Mouse (Mus musculus) heart, adult 8-10 months (tissue): Measurements from ENCODE around the gene Ptprm. TPM values are rescaled to one million over a fixed set of nuclear protein-coding genes. Genes with fewer than 3 reads are reported as not detected.

Experiments used
- DNase-seq: peaks from one replicate; pipeline ENCODE4 v3.0.0; 2022; ENCODE audit warnings: low spot score
- total RNA-seq, 4 experiments: library from RNA; stranded (reverse); gene quantifications; 2 replicates each; pipeline ENCODE4 v1.2.4; 2022

Ptprm gene
- total RNA-seq, 4 experiments from 2014 or later: 82.4 to 102 (median 88.8) TPM

GRCm38 (mm10) chr17:67287501-67287900 is 66.8 kb downstream of the Ptprm start:
- no peak for DNase-seq

- DNase-seq: no peak
Observed at GRCm38 (mm10) chr17:67281640-67282170, 72.6 kb downstream of the Ptprm start.

DNA sequence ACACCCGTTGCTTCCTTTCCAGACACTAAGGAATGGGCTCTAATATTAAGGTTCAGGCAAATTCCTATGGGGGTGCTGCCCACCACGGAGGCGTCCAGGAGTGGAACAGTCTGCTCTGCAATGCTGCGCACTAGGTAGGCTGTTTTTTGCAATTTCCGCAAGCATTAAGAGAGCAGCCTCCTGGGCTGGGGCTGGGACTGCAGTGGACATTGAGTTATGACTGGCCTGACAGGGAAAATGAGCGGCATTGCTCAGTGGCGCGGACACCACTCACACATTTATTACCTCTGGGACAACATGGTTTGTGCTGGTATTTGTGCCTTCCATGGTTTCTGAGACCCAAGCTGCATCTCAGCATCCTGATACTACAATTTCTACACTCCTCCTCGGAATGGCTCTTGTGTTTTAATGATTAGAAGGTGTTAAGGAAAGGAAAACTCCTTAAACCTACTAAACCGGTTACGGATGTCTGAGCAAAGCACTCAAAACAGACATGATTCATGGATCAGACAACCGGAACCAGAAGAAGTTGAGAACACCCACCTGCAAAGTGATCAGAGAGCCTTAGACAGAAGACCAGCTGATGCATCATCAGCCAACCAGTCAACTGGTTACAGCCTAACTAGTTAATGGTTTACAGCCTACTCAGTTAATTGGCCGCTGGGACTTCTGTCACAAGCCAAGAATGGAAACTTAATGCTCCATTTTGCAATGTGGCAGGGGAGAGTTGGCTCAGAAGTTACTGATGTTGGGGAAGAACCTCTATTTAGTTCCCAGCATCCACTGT is 76.9 kb downstream of the Ptprm start:
- no peak for DNase-seq

DNA sequence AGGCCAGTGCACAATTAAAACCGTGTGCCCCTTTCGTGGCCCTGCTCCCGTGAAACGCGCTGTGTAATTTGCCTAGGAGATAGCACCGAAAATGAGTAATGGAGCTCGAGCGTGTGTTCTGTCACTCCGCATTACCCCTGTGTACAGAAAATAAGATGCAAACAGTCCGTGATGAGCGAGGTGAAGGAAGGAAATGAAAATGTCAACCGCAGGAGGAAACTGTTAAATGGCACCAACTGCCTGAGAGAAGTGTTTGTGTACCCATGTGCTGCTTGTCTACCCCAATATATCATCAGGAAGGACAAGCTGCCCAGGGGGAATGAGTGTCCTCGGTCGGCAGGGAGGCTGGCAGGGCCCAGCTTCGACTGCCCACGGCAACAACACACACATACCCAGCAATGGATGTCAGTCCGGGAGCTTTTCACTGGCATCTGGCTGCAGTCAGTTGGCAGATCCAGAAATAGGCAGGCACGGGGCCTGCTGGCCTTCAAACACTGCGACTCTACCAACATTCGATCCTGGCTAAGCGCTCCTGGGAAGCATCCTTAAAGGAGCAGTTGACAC is 79.6 kb downstream of the Ptprm start:
- peak; percentile 49 for DNase-seq

DNA sequence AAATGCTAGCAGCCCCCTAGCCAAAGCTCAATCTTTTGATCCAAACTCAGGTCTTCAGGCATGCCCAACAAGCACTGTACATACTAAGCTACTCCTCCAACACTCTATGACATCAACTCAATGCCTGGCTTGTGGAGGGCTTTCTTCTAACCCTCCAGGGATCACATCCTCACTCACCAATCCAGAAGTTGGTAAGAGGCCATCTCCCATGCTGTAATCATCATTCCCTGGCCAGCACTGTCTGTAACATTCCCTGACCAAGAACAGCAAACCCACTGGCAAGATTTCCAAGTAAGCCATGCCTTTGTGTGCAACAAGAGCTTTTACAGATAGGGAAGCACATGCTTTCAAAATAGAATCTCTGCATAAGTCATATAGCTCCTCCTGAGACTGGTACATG is 81.3 kb downstream of the Ptprm start:
- DNase-seq: peak; percentile 65

- no peak for DNase-seq
Observed at GRCm38 (mm10) chr17:67268475-67269080, 85.7 kb downstream of the Ptprm start.

DNA sequence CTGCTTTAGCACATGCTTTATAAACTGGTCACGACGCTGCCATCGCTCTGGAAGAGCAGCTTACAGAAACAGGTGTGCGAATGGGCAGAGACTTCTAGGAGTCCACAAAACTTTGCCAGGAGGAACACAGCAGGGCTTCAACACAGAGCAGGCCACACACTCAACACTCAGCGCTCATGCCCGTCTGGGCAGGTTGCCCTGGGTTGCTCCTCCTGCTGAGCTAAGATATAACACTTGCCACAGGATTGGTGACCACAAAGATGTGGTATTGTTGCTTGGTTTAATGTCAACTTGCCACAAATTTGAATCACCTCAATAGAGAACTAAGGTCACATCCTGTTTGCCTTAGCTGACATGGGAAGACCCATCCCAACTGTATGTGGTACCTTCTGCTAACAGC is 88.0 kb downstream of the Ptprm start:
- no peak for DNase-seq

DNA sequence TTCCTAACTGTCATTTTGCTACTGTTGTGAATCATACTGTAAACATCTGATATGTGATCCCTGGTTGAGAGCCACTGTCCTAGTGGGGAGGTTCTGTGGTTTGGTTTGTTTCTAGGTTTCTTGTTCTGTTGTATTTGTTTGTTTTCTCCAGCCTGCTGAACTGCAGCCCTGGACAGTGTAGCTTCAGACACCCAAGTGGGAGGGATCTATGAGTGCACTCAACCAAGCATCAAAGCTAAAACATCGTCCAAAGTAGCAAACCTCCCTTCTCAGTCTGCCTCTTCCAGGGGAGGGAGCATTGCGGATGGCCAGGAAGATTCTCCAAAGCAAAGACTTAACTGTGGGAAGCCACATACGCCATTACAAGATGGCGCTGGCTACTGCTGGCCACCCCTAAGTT is 88.7 kb downstream of the Ptprm start:
- DNase-seq: no peak

DNA sequence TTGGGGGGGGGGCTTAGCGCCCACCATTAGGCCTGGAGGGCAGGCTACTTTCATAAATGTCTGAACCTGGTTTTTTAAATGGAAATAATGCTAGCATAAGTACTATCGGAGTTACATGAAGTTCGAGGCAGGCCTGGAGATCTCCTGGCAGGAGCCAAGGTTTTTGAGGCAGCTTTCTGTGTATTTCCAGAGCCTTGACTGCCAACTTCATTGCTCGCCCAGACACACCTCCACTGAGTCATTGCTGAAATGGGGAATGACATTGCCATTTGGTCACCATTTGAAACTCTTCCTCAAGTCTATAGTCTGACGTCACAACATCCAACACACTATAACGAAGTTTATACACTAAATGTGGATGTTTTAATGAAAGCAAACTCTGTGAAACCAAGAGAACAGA is 89.5 kb downstream of the Ptprm start:
- no peak for DNase-seq

GRCm38 (mm10) chr17:67263024-67263423 is 91.2 kb downstream of the Ptprm start:
- DNase-seq: no peak

DNA sequence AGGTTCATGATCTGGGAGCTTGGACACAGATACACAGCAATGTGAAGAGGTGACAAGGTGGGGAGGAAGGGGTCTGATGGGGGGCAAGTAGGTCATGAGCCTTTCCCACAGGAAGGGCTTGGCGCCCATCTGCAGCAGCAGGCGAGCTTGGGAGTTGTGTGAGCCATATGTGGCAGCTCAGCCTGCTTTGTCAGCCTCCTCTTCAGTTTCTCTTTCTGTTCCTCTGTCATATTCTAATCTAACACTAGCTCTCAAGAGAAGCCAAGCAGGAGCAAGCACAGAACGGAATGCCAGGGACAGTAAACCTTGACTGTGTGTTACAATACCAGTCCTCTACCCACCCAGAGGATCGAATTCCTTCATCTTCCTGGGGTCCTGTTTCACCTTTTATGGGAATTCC is 94.2 kb downstream of the Ptprm start:
- DNase-seq: no peak

DNA sequence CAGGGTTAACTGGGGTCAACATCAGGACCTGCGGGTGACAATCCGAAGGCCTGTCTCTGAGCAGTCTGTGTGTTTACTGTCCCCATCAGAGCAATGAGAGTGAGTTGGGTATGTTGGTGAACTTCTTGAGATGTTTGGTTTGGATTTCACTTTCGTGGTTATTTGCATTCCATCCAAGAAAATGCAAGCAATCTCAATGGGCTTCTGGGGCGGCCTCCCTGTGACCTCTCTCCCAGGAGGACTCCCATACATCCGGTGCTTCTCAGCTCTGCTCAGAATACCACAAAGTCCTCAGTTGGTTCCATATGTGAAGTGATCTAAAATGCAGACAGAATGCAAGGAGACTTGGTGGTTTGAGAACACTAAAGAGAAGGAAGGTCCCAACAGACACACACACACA is 96.5 kb downstream of the Ptprm start:
- DNase-seq: no peak

GRCm38 (mm10) chr17:67256171-67256570 is 98.1 kb downstream of the Ptprm start:
- no peak for DNase-seq

GRCm38 (mm10) chr17:67253445-67253844 is 100.8 kb downstream of the Ptprm start:
- DNase-seq: no peak

- DNase-seq: no peak
Observed at GRCm38 (mm10) chr17:67252992-67253391, 101.3 kb downstream of the Ptprm start.

DNA sequence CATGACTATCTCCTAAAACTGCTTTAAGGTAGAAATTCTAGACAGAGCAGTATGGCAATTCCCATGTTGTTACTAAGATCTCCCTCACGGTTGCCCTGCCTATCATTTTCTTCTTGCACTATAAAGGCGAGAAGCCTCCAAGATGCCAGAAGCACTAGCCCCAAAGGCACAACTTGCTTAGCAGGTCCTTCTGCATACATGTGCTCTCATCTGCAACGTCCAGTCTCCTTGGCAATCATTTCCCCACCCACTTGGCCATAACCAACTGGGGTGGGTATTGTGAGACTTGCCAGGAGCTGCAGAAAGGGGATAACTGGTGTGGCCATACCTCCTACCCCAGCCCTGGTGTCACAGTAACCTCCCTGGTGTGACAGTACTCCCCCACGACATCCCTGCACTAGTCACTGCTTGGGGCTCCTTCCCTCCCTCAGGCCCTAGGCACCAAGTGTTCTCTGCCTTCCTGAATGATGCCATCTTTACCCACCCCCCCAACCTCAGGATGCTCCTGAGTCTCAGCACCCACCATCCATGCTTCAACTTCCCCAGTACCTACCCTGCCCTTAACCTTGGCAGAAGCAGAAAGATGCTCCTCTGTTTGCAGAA is 108.9 kb downstream of the Ptprm start:
- DNase-seq: no peak

DNA sequence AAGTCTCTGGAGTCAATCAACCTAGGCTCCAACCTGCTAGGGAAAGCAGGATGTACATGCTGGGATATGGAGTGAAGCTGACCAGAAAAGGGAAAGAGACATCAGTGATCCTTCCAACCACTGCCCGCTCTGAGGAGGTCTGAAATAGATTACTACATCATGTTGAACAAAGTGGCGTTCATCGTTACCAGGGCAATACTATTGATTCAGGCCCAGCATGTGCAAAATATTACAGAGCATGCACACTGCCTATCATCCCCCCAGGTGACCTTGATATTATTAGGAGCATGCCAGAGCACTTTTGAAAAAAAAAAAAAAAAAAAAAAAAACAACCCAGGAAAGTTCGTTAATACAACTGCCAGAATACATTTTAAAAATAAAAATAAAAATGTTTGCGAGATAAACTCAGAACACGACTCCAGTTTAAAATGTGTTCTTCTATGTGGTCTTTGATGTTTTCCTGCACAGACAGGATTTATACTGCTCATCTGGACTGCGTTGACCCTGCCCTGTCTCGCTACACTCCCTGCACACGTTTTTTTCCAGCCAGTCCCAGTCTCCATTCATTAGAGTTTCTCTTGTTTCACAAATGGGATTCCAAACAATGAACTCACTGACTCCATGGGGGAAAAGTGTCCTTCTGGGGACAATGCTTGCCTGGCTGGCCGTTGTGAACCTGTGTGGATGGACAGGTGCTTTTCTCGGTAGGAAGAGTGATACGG is 111.3 kb downstream of the Ptprm start:
- DNase-seq: no peak

GRCm38 (mm10) chr17:67241951-67242773 is 112.1 kb downstream of the Ptprm start:
- DNase-seq: no peak

DNA sequence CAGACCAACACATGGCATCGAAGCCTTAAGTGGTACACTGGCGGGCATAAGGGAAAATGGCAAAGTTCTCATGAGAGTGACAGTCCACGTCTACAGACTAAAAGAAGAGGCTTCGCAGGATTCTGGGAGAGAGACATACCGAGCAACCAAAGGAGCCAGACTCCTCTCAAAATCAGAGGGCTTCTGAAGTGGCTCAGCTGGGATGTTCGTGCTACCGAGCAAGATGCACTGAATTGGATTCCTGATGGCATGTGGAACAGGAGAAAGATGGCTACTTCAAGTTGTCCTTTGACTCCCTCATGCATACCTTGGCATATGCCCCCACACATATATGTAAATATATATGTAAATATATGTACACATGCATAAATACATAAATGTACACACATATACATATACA is 115.4 kb downstream of the Ptprm start:
- DNase-seq: no peak

DNA sequence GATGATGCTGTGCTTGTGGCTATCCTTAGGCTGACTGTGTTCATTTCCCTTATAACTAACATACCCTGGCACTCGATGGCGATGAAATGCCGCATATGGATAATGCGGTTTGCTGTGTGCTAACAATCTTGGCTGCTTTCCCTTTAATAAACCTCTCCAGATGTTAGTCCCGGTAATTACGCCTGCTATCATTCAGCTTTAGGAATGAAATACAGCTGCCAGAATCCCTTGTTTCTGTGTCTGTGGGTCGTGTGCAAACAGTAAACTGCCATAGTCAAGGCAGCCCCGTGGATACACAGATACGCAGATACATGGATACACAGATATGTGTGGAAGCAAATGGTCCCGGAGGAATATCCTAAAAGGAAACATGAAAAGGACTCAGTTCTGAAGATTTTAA is 116.8 kb downstream of the Ptprm start:
- DNase-seq: no peak

- DNase-seq: no peak
Observed at GRCm38 (mm10) chr17:67233063-67233462, 121.2 kb downstream of the Ptprm start.
